Mouse (Mus musculus) C2C12 (cell line): ENCODE data around the gene Aff3.

Source experiments
- CEBPB ChIP-seq: IDR thresholded peaks from one replicate; pipeline ENCODE4 v1.6.1; 2011; ENCODE audit warnings: low read depth, mild to moderate bottlenecking, control low read depth, moderate library complexity
- CTCF ChIP-seq: IDR thresholded peaks from one replicate; pipeline ENCODE4 v1.5.1; 2011; ENCODE audit not compliant: control insufficient read depth, insufficient read depth, insufficient read length
- FOSL1 ChIP-seq: IDR thresholded peaks from one replicate; pipeline ENCODE4 v1.8.0; 2011; ENCODE audit warnings: mild to moderate bottlenecking, low read length; ENCODE audit not compliant: poor library complexity, insufficient read depth, severe bottlenecking
- MAX ChIP-seq: IDR thresholded peaks from one replicate; pipeline ENCODE4 v1.6.1; 2011; ENCODE audit warnings: mild to moderate bottlenecking, control low read depth
- MYOD1 ChIP-seq: IDR thresholded peaks from one replicate; pipeline ENCODE4 v1.6.1; 2011; ENCODE audit warnings: low read depth; ENCODE audit not compliant: control insufficient read depth, insufficient read length
- MYOG ChIP-seq: IDR thresholded peaks from one replicate; pipeline ENCODE4 v1.6.1; 2011; ENCODE audit not compliant: control insufficient read depth, insufficient read length; ENCODE audit errors: extremely low read depth
- USF1 ChIP-seq: IDR thresholded peaks from one replicate; pipeline ENCODE4 v1.6.1; 2011; ENCODE audit warnings: low read depth, mild to moderate bottlenecking, control low read depth, moderate library complexity

DNA sequence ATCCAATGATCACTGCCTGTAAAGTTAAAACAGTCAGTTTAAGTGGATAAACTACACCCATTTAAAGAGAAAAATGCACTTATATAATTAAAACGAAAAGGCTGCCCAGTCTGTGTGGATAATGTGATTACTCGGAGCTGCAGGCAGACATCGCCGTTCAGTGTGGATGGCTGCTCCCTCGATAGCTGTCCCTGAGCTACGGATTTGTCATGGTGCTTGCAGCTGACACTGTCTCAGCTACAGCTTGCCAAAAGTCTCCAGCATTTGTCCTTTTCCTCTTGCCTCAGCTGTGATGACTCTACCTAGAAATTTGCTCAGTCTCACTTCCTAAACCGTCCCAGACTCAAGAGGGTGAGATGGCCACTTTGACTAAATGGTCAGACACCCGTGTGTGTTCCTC lies 401.5 kb downstream of the Aff3 start:
- no peak for TF ChIP-seq CTCF
- no peak for TF ChIP-seq MYOG
- no peak for TF ChIP-seq CEBPB
- TF ChIP-seq USF1 = no peak
- TF ChIP-seq MAX = no peak
- TF ChIP-seq MYOD1 = no peak
- no peak for TF ChIP-seq FOSL1
